Mouse (Mus musculus): ENCODE measurements at regions not wholly inside any gene's neighbourhood (a gene's known extent, or its start where the extent isn't known, plus 50 kb on each side); places are given as distances from the start of the nearest gene placed in this dataset.

DNA sequence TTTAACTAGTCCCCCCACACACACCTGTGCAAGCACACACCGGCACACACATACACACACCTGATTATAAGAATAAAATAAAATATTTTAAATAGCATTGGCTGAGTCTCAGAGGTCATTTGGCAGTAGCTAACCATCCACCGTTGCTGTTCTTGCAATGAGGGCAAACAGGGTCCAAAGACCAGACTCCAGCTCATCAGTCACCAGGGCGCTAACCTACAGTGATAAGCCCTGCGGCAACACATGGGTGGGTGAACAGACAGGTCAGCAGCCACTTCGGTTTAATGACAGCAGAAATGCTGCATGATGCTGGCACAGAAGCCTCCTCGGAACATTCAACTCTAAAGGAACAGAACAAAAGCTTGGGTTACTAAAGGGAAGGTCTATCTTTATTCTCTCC, 54.9 kb downstream of the Tas2r134 start:
- Histone ChIP-seq H3K4me3 (ENCODE audit: low read depth, low read length) (no peak overlapping the region), H3K27me3 (replicated peaks; ENCODE audit: control insufficient read depth, insufficient read depth, low read length) (no peaks in the 10 kb centered on the region), H3K36me3 (ENCODE audit: control insufficient read depth, insufficient read depth, low read length) (no peaks in the 10 kb centered on the region), H3K27ac (ENCODE audit: low read depth) (no peak overlapping the region), H3K4me1 (replicated peaks; ENCODE audit: control insufficient read depth, insufficient read depth, low read length) (no peaks in the 10 kb centered on the region), H3K9ac (ENCODE audit: low read length) (no peak overlapping the region), H3K4me2 (ENCODE audit: low read length) (no peak overlapping the region), H3K9me3 (ENCODE audit: control insufficient read depth, low read length) (no peaks in the 10 kb centered on the region)
- 70% methylated on average over 6 of the region's 6 CpGs for WGBS
- ATAC-seq (replicated peaks; ENCODE audit: low FRiP score, low TSS enrichment, low read depth) (no peak), DNase-seq (ENCODE audit: low spot score) (no peak)

DNA sequence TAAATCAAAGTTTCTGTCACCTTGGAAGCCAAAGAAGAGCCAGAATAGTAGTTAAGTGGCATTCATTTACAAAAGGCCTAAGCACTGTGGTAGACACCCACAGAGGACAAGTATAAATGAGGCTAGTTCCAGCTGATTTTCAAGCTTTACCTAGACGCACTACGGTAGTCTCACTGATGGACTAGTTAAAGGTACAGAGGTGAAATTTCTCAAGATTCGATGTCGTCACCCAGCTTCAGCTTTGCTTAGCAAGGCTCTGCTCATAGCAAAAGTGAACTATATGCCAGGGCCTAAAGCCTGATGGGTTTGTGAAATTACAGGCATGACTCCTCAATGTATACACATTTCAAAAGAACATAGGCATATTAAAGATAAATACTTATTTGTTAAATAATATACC, 55.4 kb downstream of the Tas2r134 start:
- no peaks in the 10 kb centered on the region for H3K9me3 ChIP-seq (ENCODE audit: control insufficient read depth, low read length)
- no peak overlapping the region for H3K9ac ChIP-seq (ENCODE audit: low read length)
- no peak overlapping the region for H3K27ac ChIP-seq (ENCODE audit: low read depth)
- ATAC-seq (replicated peaks; ENCODE audit: low FRiP score, low TSS enrichment, low read depth) = no peak
- H3K4me2 ChIP-seq (ENCODE audit: low read length) = no peak overlapping the region
- no peak overlapping the region for H3K4me3 ChIP-seq (ENCODE audit: low read depth, low read length)
- H3K36me3 ChIP-seq (ENCODE audit: control insufficient read depth, insufficient read depth, low read length) = no peaks in the 10 kb centered on the region
- no peaks in the 10 kb centered on the region for H3K27me3 ChIP-seq (replicated peaks; ENCODE audit: control insufficient read depth, insufficient read depth, low read length)
- 74% methylated on average over 4 of the region's 4 CpGs for WGBS
- no peak for DNase-seq (ENCODE audit: low spot score)
- H3K4me1 ChIP-seq (replicated peaks; ENCODE audit: control insufficient read depth, insufficient read depth, low read length) = no peaks in the 10 kb centered on the region

DNA sequence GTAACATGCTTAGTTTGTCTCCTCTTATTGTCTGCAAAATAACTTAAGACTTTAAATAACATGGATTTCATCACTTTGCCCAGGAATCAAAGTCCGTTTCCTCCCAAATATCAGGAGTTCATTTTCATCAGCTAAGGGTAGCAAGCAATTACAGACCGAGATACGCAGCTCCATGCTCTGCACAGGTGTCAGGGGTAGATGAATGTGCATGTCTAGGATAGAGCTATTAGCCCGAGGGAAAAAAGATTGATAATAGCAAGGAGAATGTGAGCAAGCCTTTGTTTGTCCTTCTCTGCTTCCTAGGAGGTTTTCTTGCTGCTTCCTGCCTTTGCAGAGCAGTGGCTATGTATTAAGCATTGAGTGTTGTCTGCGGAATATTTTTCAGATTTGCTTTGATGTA, 77.8 kb downstream of the Tas2r134 start:
- no peaks in the 10 kb centered on the region for H3K36me3 ChIP-seq (ENCODE audit: control insufficient read depth, insufficient read depth, low read length)
- H3K9me3 ChIP-seq (ENCODE audit: control insufficient read depth, low read length) = no peaks in the 10 kb centered on the region
- WGBS = 45% methylated on average over 5 of the region's 5 CpGs
- no peaks in the 10 kb centered on the region for H3K27me3 ChIP-seq (replicated peaks; ENCODE audit: control insufficient read depth, insufficient read depth, low read length)
- H3K27ac ChIP-seq (ENCODE audit: low read depth) = no peak overlapping the region
- no peak overlapping the region for H3K4me2 ChIP-seq (ENCODE audit: low read length)
- no peaks in the 10 kb centered on the region for H3K4me1 ChIP-seq (replicated peaks; ENCODE audit: control insufficient read depth, insufficient read depth, low read length)
- ATAC-seq (replicated peaks; ENCODE audit: low FRiP score, low TSS enrichment, low read depth) (no peak), DNase-seq (ENCODE audit: low spot score) (no peak)
- no peak overlapping the region for H3K4me3 ChIP-seq (ENCODE audit: low read depth, low read length)
- H3K9ac ChIP-seq (ENCODE audit: low read length) = no peak overlapping the region

DNA sequence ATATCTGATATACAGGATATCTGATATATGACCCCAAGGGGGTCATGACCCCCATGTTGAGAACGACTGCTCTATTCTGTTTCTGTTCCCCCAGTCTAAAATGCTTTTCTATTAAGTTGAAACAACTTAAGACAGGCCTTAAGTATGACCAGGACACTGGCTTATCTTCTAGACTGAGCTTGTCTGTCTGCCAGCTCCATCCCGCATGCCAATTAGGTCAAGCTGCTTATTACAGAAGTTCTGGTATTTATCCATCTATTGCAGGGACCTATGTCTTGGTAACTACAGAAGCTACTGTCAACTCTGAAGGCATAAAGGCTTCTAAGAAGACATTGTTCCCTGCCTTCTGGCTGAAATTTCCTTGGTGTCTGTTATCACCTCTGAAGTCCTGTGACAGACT, 81.4 kb downstream of the Tas2r134 start:
- ATAC-seq (replicated peaks; ENCODE audit: low FRiP score, low TSS enrichment, low read depth) = no peak
- 74% methylated on average over 2 of the region's 2 CpGs for WGBS
- H3K36me3 ChIP-seq (ENCODE audit: control insufficient read depth, insufficient read depth, low read length) = no peaks in the 10 kb centered on the region
- H3K9me3 ChIP-seq (ENCODE audit: control insufficient read depth, low read length) = no peaks in the 10 kb centered on the region
- no peak for DNase-seq (ENCODE audit: low spot score)
- no peak overlapping the region for H3K4me2 ChIP-seq (ENCODE audit: low read length)
- H3K27me3 ChIP-seq (replicated peaks; ENCODE audit: control insufficient read depth, insufficient read depth, low read length) = no peaks in the 10 kb centered on the region
- no peak overlapping the region for H3K4me3 ChIP-seq (ENCODE audit: low read depth, low read length)
- H3K4me1 ChIP-seq (replicated peaks; ENCODE audit: control insufficient read depth, insufficient read depth, low read length) = no peaks in the 10 kb centered on the region
- H3K9ac ChIP-seq (ENCODE audit: low read length) = no peak overlapping the region
- no peak overlapping the region for H3K27ac ChIP-seq (ENCODE audit: low read depth)

DNA sequence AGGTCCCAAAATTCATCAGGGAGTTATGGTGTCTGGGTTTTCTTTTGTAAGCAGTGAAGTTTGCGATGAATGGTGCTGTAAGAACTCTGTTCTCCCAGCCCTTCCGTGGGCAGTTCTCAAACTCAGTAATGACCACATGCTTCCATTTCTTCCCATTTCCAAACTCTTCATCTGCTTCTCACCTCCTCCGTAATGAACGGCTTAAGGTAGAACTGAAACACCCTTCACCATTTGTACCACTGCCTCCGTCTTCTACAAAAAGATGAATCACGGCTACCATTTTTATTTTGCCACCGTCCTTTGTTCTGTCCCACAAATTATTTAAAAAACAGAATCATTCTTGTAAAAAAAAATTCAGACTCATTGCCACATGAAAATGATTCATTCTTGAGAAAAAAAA, 85.3 kb downstream of the Tas2r134 start:
- no peaks in the 10 kb centered on the region for H3K4me1 ChIP-seq (replicated peaks; ENCODE audit: control insufficient read depth, insufficient read depth, low read length)
- ATAC-seq (replicated peaks; ENCODE audit: low FRiP score, low TSS enrichment, low read depth) = no peak
- H3K9ac ChIP-seq (ENCODE audit: low read length) = no peak overlapping the region
- DNase-seq (ENCODE audit: low spot score) = no peak
- H3K27ac ChIP-seq (ENCODE audit: low read depth) = no peak overlapping the region
- no peak overlapping the region for H3K4me2 ChIP-seq (ENCODE audit: low read length)
- no peak overlapping the region for H3K4me3 ChIP-seq (ENCODE audit: low read depth, low read length)
- no peaks in the 10 kb centered on the region for H3K36me3 ChIP-seq (ENCODE audit: control insufficient read depth, insufficient read depth, low read length)
- H3K27me3 ChIP-seq (replicated peaks; ENCODE audit: control insufficient read depth, insufficient read depth, low read length) = no peaks in the 10 kb centered on the region
- no peaks in the 10 kb centered on the region for H3K9me3 ChIP-seq (ENCODE audit: control insufficient read depth, low read length)
- WGBS = 92% methylated on average over 7 of the region's 7 CpGs

DNA sequence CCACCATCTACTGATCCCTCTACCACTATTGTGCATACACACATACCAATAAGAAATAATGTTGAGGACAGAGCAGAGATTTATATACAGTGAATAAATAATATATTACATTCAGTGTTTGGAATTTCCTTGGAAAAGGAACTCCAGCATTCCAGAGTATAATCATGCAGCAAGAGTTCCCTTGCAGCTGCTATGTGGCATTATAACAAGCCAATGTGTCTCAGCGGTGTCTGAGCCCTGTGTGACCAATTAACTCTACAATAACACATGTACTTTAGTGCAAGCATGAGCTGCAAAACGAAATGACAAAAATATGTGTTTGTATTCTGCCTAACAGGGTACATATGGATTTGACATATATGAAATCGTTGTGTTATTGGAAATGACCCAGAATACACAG, 103.5 kb downstream of the Tas2r134 start:
- Histone ChIP-seq H3K4me2 (ENCODE audit: low read length) (no peak overlapping the region), H3K36me3 (ENCODE audit: control insufficient read depth, insufficient read depth, low read length) (no peaks in the 10 kb centered on the region), H3K4me3 (ENCODE audit: low read depth, low read length) (no peak overlapping the region), H3K4me1 (replicated peaks; ENCODE audit: control insufficient read depth, insufficient read depth, low read length) (no peaks in the 10 kb centered on the region), H3K27me3 (replicated peaks; ENCODE audit: control insufficient read depth, insufficient read depth, low read length) (no peaks in the 10 kb centered on the region), H3K9ac (ENCODE audit: low read length) (no peak overlapping the region), H3K9me3 (ENCODE audit: control insufficient read depth, low read length) (no peaks in the 10 kb centered on the region), H3K27ac (ENCODE audit: low read depth) (no peak overlapping the region)
- ATAC-seq (replicated peaks; ENCODE audit: low FRiP score, low TSS enrichment, low read depth) (no peak), DNase-seq (ENCODE audit: low spot score) (no peak)
- 72% methylated on average over 3 of the region's 3 CpGs for WGBS

DNA sequence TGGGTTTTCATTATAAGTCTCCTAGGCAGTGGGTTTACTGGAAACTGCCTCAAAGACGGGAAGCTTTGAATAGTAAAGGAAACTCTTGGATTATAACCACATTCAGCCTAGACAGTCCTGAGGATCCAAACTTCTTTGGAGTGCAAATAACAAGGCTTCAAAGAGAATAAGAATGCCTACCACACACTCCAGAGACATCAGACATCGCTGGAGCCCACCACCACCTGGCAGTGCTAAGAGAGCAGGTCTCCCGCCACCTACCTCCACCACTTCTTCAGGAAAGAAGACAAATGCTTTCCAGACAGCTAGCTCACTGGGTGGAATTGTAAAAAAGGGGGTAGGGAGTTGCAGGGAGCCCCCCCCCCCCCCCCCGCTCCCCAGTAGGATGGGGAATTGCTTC, 104.4 kb downstream of the Tas2r134 start:
- DNase-seq (ENCODE audit: low spot score) = no peak
- H3K27ac ChIP-seq (ENCODE audit: low read depth) = no peak overlapping the region
- H3K4me1 ChIP-seq (replicated peaks; ENCODE audit: control insufficient read depth, insufficient read depth, low read length) = peaks cover 4% of the 10 kb centered on the region; the same call in 1 of the 2 replicates
- no peak overlapping the region for H3K4me3 ChIP-seq (ENCODE audit: low read depth, low read length)
- WGBS = 56% methylated on average over 4 of the region's 4 CpGs
- H3K9ac ChIP-seq (ENCODE audit: low read length) = no peak overlapping the region
- no peaks in the 10 kb centered on the region for H3K36me3 ChIP-seq (ENCODE audit: control insufficient read depth, insufficient read depth, low read length)
- no peak overlapping the region for H3K4me2 ChIP-seq (ENCODE audit: low read length)
- H3K27me3 ChIP-seq (replicated peaks; ENCODE audit: control insufficient read depth, insufficient read depth, low read length) = no peaks in the 10 kb centered on the region
- no peaks in the 10 kb centered on the region for H3K9me3 ChIP-seq (ENCODE audit: control insufficient read depth, low read length)
- no peak for ATAC-seq (replicated peaks; ENCODE audit: low FRiP score, low TSS enrichment, low read depth)

DNA sequence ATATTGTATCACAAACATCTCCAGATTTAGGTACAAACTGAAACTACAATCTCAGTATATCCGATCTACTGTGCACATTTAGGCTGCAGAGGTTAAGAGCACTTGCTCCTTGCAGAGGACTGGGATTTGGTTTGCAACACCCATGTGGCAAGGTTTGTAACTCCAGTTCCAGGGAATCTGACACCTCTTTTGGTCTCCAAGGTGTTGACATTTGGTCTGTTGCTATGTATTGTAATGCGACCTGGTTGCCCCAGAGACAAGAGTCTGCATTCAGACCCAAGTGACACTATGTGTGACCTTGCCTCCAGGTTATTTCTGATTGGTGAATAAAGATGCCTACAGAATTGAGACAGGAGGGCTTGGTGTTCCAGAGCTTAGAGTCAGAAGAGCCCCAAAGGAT, 105.0 kb downstream of the Tas2r134 start:
- DNase-seq (ENCODE audit: low spot score) = no peak
- 52% methylated on average over 2 of the region's 2 CpGs for WGBS
- no peak overlapping the region for H3K4me2 ChIP-seq (ENCODE audit: low read length)

DNA sequence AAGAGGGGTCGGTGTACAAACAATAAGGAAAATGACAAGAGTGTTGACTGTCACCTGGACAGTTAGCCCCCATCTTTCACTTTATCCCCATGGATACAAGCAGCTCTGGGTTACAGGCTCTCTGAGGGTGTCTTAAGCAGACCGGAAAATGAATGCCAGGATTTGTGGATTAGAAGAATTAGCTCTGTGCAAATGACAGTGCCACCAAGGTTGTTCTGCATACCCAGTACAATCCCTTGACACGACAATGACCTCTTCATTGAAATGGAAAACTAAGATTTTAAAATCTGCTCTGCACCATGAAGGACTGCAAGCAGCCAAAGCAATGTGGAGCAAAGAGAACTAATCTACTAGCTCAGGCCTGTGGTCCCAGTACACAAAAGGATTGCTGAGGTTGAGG, 105.9 kb downstream of the Tas2r134 start:
- H3K9ac ChIP-seq (ENCODE audit: low read length) = no peak overlapping the region
- H3K36me3 ChIP-seq (ENCODE audit: control insufficient read depth, insufficient read depth, low read length) = no peaks in the 10 kb centered on the region
- no peaks in the 10 kb centered on the region for H3K27me3 ChIP-seq (replicated peaks; ENCODE audit: control insufficient read depth, insufficient read depth, low read length)
- peaks cover 4% of the 10 kb centered on the region; the same call in 1 of the 2 replicates for H3K4me1 ChIP-seq (replicated peaks; ENCODE audit: control insufficient read depth, insufficient read depth, low read length)
- no peak overlapping the region for H3K4me3 ChIP-seq (ENCODE audit: low read depth, low read length)
- no peak overlapping the region for H3K27ac ChIP-seq (ENCODE audit: low read depth)
- DNase-seq (ENCODE audit: low spot score) (no peak), ATAC-seq (replicated peaks; ENCODE audit: low FRiP score, low TSS enrichment, low read depth) (no peak)
- no peak overlapping the region for H3K4me2 ChIP-seq (ENCODE audit: low read length)
- no peaks in the 10 kb centered on the region for H3K9me3 ChIP-seq (ENCODE audit: control insufficient read depth, low read length)
- WGBS = 81% methylated on average over 3 of the region's 3 CpGs

More for the DNA sequence above, 105.0 kb downstream of the Tas2r134 start:
- no peaks in the 10 kb centered on the region for H3K9me3 ChIP-seq (ENCODE audit: control insufficient read depth, low read length)
- no peak overlapping the region for H3K9ac ChIP-seq (ENCODE audit: low read length)
- H3K4me1 ChIP-seq (replicated peaks; ENCODE audit: control insufficient read depth, insufficient read depth, low read length) = peaks cover 4% of the 10 kb centered on the region; the same call in 1 of the 2 replicates
- no peak for ATAC-seq (replicated peaks; ENCODE audit: low FRiP score, low TSS enrichment, low read depth)
- H3K27ac ChIP-seq (ENCODE audit: low read depth) = no peak overlapping the region
- H3K4me3 ChIP-seq (ENCODE audit: low read depth, low read length) = no peak overlapping the region
- H3K27me3 ChIP-seq (replicated peaks; ENCODE audit: control insufficient read depth, insufficient read depth, low read length) = no peaks in the 10 kb centered on the region
- H3K36me3 ChIP-seq (ENCODE audit: control insufficient read depth, insufficient read depth, low read length) = no peaks in the 10 kb centered on the region

Measured in intestine, embryonic 14.5 days (tissue).